Mouse (Mus musculus) CH12.LX (cell line): ENCODE results near the gene Pitx1.

Experiments
- CTCF ChIP-seq, 2 experiments: IDR thresholded peaks in 1 of 2; conservative IDR thresholded peaks in 1 of 2; 2 replicates each; pipeline ENCODE4 v1.5.1; 2011 to 2012; ENCODE audit warnings: low read depth in 2 of 2, low read length in 2 of 2, improper control_type of control experiment in 1 of 2, inconsistent platforms in 1 of 2, mild to moderate bottlenecking in 1 of 2, moderate library complexity in 1 of 2
- ETS1 ChIP-seq: conservative IDR thresholded peaks from 2 replicates; pipeline ENCODE4 v1.6.1; 2012; ENCODE audit warnings: low read depth, mild to moderate bottlenecking, inconsistent platforms, low read length, improper control_type of control experiment, moderate library complexity
- RAD21 ChIP-seq: IDR thresholded peaks from 2 replicates; pipeline ENCODE4 v1.6.1; 2011; ENCODE audit warnings: low read depth, mild to moderate bottlenecking, low read length, improper control_type of control experiment, moderate library complexity
- ZC3H11A ChIP-seq: IDR thresholded peaks from 2 replicates; pipeline ENCODE4 v1.6.1; 2012; ENCODE audit warnings: low read depth, mild to moderate bottlenecking, inconsistent platforms, low read length, improper control_type of control experiment
- ZNF384 ChIP-seq: IDR thresholded peaks from 2 replicates; pipeline ENCODE4 v1.6.1; 2012; ENCODE audit warnings: low read depth, low read length, improper control_type of control experiment, inconsistent platforms

GRCm38 (mm10) chr13:55840223-55840622 is 4.2 kb upstream of the Pitx1 start:
- TF ChIP-seq ETS1 (no peak), RAD21 (no peak), ZC3H11A (no peak), CTCF (conservative IDR thresholded peaks at IDR 0.05 in 1 of 2, IDR thresholded peaks at IDR 0.05 in 1 of 2; ENCODE audit: low read depth in 2 of 2, low read length in 2 of 2) (no peak), ZNF384 (no peak)
